Mouse (Mus musculus) stomach, postnatal 0 days (tissue): ENCODE data around the gene Hpd. TPM values are rescaled to one million over a fixed set of nuclear protein-coding genes. Genes with fewer than 3 reads are reported as not detected.

Experiments used
- ATAC-seq: fragments of 200-750 bp; cut with Nextera tagmentation; 2 replicates; pipeline ENCODE4 v1.8.0; 2017; ENCODE audit not compliant: low FRiP score, low TSS enrichment
- DNase-seq: peaks from one replicate; pipeline ENCODE4 v3.0.0-alpha.2; 2016; ENCODE audit warnings: low spot score
- H3K27ac ChIP-seq: fragments of 300-500 bp; sonication (generic); replicated peaks from 2 replicates; pipeline ENCODE4 v1.5.1; 2014; ENCODE audit warnings: mild to moderate bottlenecking, control low read depth
- H3K27me3 ChIP-seq: fragments of 300-500 bp; sonication (generic); 2 replicates; pipeline ENCODE4 v1.6.1; 2014; ENCODE audit warnings: low read length; ENCODE audit not compliant: control insufficient read depth, insufficient read depth
- H3K36me3 ChIP-seq: fragments of 300-500 bp; sonication (generic); 2 replicates; pipeline ENCODE4 v1.6.1; 2014; ENCODE audit warnings: low read length, mixed read lengths; ENCODE audit not compliant: control insufficient read depth, insufficient read depth
- H3K4me1 ChIP-seq: fragments of 300-500 bp; sonication (generic); replicated peaks from 2 replicates; pipeline ENCODE4 v1.6.1; 2014; ENCODE audit warnings: antibody characterized with exemption; ENCODE audit not compliant: control insufficient read depth, insufficient read depth
- H3K4me2 ChIP-seq: fragments of 300-500 bp; sonication (generic); replicated peaks from 2 replicates; pipeline ENCODE4 v1.6.1; 2014; ENCODE audit warnings: low read depth, mild to moderate bottlenecking, control low read depth, moderate library complexity
- H3K4me3 ChIP-seq: fragments of 300-500 bp; sonication (generic); 2 replicates; pipeline ENCODE4 v1.5.1; 2014; ENCODE audit warnings: low read depth, low read length, control low read depth
- H3K9ac ChIP-seq: fragments of 300-500 bp; sonication (generic); 2 replicates; pipeline ENCODE4 v1.6.1; 2014; ENCODE audit warnings: mild to moderate bottlenecking, low read length, control low read depth, mixed read lengths
- H3K9me3 ChIP-seq: fragments of 300-500 bp; sonication (generic); 2 replicates; pipeline ENCODE4 v1.6.1; 2016; ENCODE audit warnings: low read length; ENCODE audit not compliant: control insufficient read depth
- CTCF ChIP-seq: IDR thresholded peaks from 2 replicates; pipeline ENCODE4 v1.5.1; 2016; ENCODE audit warnings: antibody characterized with exemption, low read depth, mild to moderate bottlenecking, moderate library complexity
- EP300 ChIP-seq: optimal IDR thresholded peaks from 2 replicates; pipeline ENCODE3; 2016; ENCODE audit warnings: antibody characterized with exemption
- WGBS: fragments of 180-500 bp; shearing (Covaris S2); extraction: QIAGEN DNeasy Blood & Tissue Kit; methylation state at CpG from one replicate; pipeline ENCODE4 v1.1.7; 2014; 5-methylcytosine and 5-hydroxymethylcytosine counted together
- polyA plus RNA-seq: library from polyadenylated mRNA; unstranded; fragments of >200 nt; fragmentation: Nextera tagmentation; extraction: Ambion mirVana; gene quantifications from 2 replicates; pipeline ENCODE4 v1.2.1, GENCODE M21; 2015

Gene Hpd
- polyA plus RNA-seq, 1 experiment from 2014 or later: 0.69 TPM

GRCm38 (mm10) chr5:123129170-123129757, 53.3 kb downstream of the Hpd start:
- Histone ChIP-seq H3K4me3 (no peak overlapping the region), H3K36me3 (0 out of 2 replicates have a peak, but pooled peaks cover 2% of the 10 kb centered on the region), H3K27me3 (no peaks in the 10 kb centered on the region), H3K4me1 (peaks cover 3% of the 10 kb centered on the region), H3K27ac (no peak overlapping the region), H3K4me2 (no peak overlapping the region), H3K9ac (no peak overlapping the region), H3K9me3 (no peaks in the 10 kb centered on the region)
- TF ChIP-seq EP300 (no peak), CTCF (no peak)
- no peak for ATAC-seq
- 77% methylated on average over 10 of the region's 10 CpGs for WGBS
- no peak for DNase-seq

DNA sequence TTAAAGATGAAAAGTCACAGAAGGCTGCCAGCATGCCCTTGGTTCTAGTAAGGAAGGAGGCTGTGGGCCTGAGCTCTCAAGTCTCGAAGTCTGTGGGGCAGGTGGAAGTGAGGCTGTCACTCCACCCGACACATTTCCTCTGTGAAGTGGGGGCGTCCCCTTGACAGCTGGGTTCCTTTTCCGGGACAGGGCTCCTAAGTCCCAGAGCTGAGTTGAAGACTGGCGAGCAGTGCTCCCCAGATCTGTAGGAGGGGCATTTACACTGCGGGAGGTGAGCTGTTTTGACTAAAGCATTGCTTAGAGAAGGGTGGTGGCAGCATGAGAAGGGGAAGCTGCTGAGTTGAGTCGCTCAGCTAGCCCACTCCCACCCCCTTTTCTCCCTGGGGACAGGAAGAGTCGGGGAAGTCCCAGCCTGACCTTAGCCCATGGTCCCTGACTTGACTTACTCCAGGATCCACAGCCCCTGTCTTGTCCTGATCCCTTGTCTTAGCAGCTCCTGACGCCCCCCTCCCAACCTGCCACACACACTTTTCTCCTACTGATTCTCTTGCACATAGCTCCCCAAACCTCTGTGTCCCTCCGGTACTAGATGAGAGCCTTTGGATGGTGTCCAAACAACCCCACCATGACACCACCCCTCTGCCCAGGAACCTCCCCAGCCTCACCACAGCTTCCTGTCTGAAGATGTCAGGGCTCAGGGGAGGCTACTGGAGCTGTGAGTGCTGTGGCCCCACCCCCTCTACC, 53.9 kb downstream of the Hpd start:
- Histone ChIP-seq H3K4me1 (no peaks in the 10 kb centered on the region), H3K9ac (no peak overlapping the region), H3K27ac (no peak overlapping the region)

DNA sequence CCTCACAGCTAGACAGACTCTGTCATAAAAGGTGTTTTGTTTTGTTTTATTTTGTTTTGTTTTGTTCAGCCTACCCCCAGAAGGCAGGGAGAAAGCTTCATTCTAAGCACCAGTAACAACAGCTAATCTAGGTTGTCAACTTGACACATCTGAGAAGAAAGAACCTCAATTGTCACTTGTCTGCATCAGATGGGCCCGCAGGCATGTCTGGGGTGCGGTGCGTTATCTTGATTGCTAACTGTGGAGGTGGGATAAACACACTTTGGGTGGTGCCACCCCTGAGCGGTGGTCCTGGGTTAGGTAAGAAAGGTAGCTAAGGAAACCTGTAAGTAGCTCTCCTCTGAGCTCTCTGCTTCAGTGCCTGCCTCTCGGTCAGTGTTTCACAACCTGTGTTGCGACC, 55.5 kb downstream of the Hpd start:
- WGBS: 70% methylated on average over 6 of the region's 6 CpGs
- DNase-seq: no peak

More for the DNA sequence above, 53.9 kb downstream of the Hpd start:
- no peaks in the 10 kb centered on the region for H3K9me3 ChIP-seq
- no peak for DNase-seq
- H3K27me3 ChIP-seq: no peaks in the 10 kb centered on the region
- no peak for ATAC-seq
- H3K36me3 ChIP-seq: 0 out of 2 replicates have a peak, but pooled peaks cover 2% of the 10 kb centered on the region
- WGBS: 79% methylated on average over 10 of the region's 10 CpGs
- H3K4me2 ChIP-seq: no peak overlapping the region
- no peak overlapping the region for H3K4me3 ChIP-seq
- TF ChIP-seq CTCF: no peak
- TF ChIP-seq EP300: no peak

DNA sequence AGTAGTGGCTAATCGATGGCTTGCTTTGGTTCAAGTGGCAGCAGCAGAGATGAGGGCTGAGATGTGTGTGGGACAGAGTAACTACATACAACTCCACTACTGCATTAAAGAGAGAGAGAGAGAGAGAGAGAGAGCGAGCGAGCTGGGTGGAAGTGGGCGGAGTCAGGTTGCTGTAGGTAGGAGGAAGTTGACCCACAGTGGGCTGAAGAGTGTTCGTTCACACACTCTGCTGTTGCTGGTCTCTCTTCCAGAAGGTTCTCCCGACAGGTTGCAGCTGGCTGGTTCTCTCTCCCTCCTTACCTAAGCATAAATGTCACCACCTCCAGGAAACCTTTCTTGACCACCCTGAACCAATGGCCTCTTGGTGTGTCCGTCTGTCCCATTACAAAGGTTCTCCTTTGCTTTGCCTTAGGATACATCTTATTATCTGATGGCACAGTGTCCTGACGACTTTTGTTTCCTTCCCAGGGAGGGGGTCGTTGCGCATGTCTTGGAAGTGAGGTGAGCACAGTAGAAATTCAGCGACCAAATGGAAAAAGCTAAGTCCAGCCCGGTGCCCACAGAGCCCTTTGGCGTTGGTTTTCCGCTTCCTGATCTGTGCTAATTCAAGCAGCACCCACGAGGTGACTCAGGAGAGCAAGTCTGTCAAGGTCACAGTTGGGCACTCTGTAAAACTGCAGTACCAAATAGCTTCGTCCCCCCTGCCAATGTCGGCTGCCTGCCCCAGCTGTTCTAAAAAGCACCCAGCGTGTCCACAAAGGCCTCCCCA, 56.7 kb downstream of the Hpd start:
- no peak for TF ChIP-seq EP300
- TF ChIP-seq CTCF: no peak
- H3K4me2 ChIP-seq: no peak overlapping the region
- no peaks in the 10 kb centered on the region for H3K4me1 ChIP-seq
- DNase-seq: no peak
- no peak overlapping the region for H3K27ac ChIP-seq
- H3K27me3 ChIP-seq: no peaks in the 10 kb centered on the region
- H3K9ac ChIP-seq: no peak overlapping the region
- 0 out of 2 replicates have a peak, but pooled peaks cover 2% of the 10 kb centered on the region for H3K36me3 ChIP-seq
- ATAC-seq: no peak
- 73% methylated on average over 18 of the region's 18 CpGs for WGBS
- no peak overlapping the region for H3K4me3 ChIP-seq
- H3K9me3 ChIP-seq: no peaks in the 10 kb centered on the region

More for the DNA sequence above, 55.5 kb downstream of the Hpd start:
- no peaks in the 10 kb centered on the region for H3K27me3 ChIP-seq
- no peak overlapping the region for H3K27ac ChIP-seq
- H3K4me1 ChIP-seq: no peaks in the 10 kb centered on the region
- ATAC-seq: no peak
- TF ChIP-seq CTCF: no peak
- H3K9ac ChIP-seq: no peak overlapping the region
- H3K9me3 ChIP-seq: no peaks in the 10 kb centered on the region
- no peak overlapping the region for H3K4me3 ChIP-seq
- no peak overlapping the region for H3K4me2 ChIP-seq
- 0 out of 2 replicates have a peak, but pooled peaks cover 2% of the 10 kb centered on the region for H3K36me3 ChIP-seq

- Histone ChIP-seq H3K27me3 (no peaks in the 10 kb centered on the region), H3K9ac (no peak overlapping the region), H3K4me1 (no peaks in the 10 kb centered on the region), H3K4me2 (no peak overlapping the region), H3K36me3 (0 out of 2 replicates have a peak, but pooled peaks cover 2% of the 10 kb centered on the region), H3K9me3 (no peaks in the 10 kb centered on the region), H3K4me3 (no peak overlapping the region), H3K27ac (no peak overlapping the region)
- WGBS: 77% methylated on average over 6 of the region's 6 CpGs
- ATAC-seq (no peak), DNase-seq (no peak)
- TF ChIP-seq CTCF: no peak
- no peak for TF ChIP-seq EP300
Observed at GRCm38 (mm10) chr5:123125105-123125504, 57.4 kb downstream of the Hpd start.
